Mouse (Mus musculus): ENCODE measurements at regions not wholly inside any gene's neighbourhood (a gene's known extent, or its start where the extent isn't known, plus 50 kb on each side); places are given as distances from the start of the nearest gene placed in this dataset.

GRCm38 (mm10) chr14:76657784-76658610 is 101.3 kb upstream of the Serp2 start:
- no peaks in the 10 kb centered on the region for H3K9me3 ChIP-seq (ENCODE audit: low read length)

GRCm38 (mm10) chr14:76657375-76657774 is 100.7 kb upstream of the Serp2 start:
- Histone ChIP-seq H3K4me1 (ENCODE audit: insufficient read depth) (peaks cover 8% of the 10 kb centered on the region; the same call in 1 of the 2 replicates), H3K4me2 (ENCODE audit: low read depth) (no peak overlapping the region), H3K9ac (no peak overlapping the region), H3K4me3 (ENCODE audit: low read depth, low read length) (no peak overlapping the region), H3K9me3 (ENCODE audit: low read length) (no peaks in the 10 kb centered on the region), H3K27ac (ENCODE audit: low read depth, low read length) (peak overlapping the region; percentile 60), H3K36me3 (ENCODE audit: insufficient read depth) (no peaks in the 10 kb centered on the region), H3K27me3 (ENCODE audit: insufficient read depth, low read length) (no peaks in the 10 kb centered on the region)
- WGBS = 19% methylated on average over 7 of the region's 7 CpGs
- TF ChIP-seq CTCF (IDR thresholded peaks at IDR 0.05; ENCODE audit: low read depth) = no peak
- ATAC-seq (peak; percentile 69), DNase-seq (peak; percentile 51)

More at GRCm38 (mm10) chr14:76657784-76658610, 101.3 kb upstream of the Serp2 start:
- 25% methylated on average over 9 of the region's 9 CpGs for WGBS
- Histone ChIP-seq H3K4me3 (ENCODE audit: low read depth, low read length) (no peak overlapping the region), H3K27ac (ENCODE audit: low read depth, low read length) (no peak overlapping the region), H3K4me1 (ENCODE audit: insufficient read depth) (0 out of 2 replicates have a peak, but pooled peaks cover 8% of the 10 kb centered on the region), H3K27me3 (ENCODE audit: insufficient read depth, low read length) (no peaks in the 10 kb centered on the region), H3K9ac (no peak overlapping the region), H3K4me2 (ENCODE audit: low read depth) (no peak overlapping the region), H3K36me3 (ENCODE audit: insufficient read depth) (no peaks in the 10 kb centered on the region)
- peak; percentile 29; the same call in 1 of the 2 replicates for TF ChIP-seq CTCF (IDR thresholded peaks at IDR 0.05; ENCODE audit: low read depth)
- peak; percentile 87 for DNase-seq
- ATAC-seq = peak; percentile 90

GRCm38 (mm10) chr14:76652356-76653126 is 95.9 kb upstream of the Serp2 start:
- 59% methylated on average over 9 of the region's 9 CpGs for WGBS

GRCm38 (mm10) chr14:76651096-76651495 is 94.4 kb upstream of the Serp2 start:
- DNase-seq (no peak), ATAC-seq (no peak)
- WGBS = 95% methylated on average over 8 of the region's 8 CpGs
- TF ChIP-seq CTCF (IDR thresholded peaks at IDR 0.05; ENCODE audit: low read depth) = no peak
- H3K36me3 ChIP-seq (ENCODE audit: insufficient read depth) = no peaks in the 10 kb centered on the region
- H3K4me2 ChIP-seq (ENCODE audit: low read depth) = no peak overlapping the region
- H3K4me3 ChIP-seq (ENCODE audit: low read depth, low read length) = no peak overlapping the region
- H3K9ac ChIP-seq = no peak overlapping the region
- H3K9me3 ChIP-seq (ENCODE audit: low read length) = no peaks in the 10 kb centered on the region
- peaks cover 6% of the 10 kb centered on the region; the same call in 1 of the 2 replicates for H3K4me1 ChIP-seq (ENCODE audit: insufficient read depth)
- H3K27ac ChIP-seq (ENCODE audit: low read depth, low read length) = no peak overlapping the region
- no peaks in the 10 kb centered on the region for H3K27me3 ChIP-seq (ENCODE audit: insufficient read depth, low read length)

More at GRCm38 (mm10) chr14:76652356-76653126, 95.9 kb upstream of the Serp2 start:
- no peak overlapping the region for H3K4me2 ChIP-seq (ENCODE audit: low read depth)
- H3K4me3 ChIP-seq (ENCODE audit: low read depth, low read length) = no peak overlapping the region
- peak; percentile 62 for DNase-seq
- no peaks in the 10 kb centered on the region for H3K27me3 ChIP-seq (ENCODE audit: insufficient read depth, low read length)
- TF ChIP-seq CTCF (IDR thresholded peaks at IDR 0.05; ENCODE audit: low read depth) = no peak
- H3K9ac ChIP-seq = no peak overlapping the region
- H3K27ac ChIP-seq (ENCODE audit: low read depth, low read length) = no peak overlapping the region
- H3K4me1 ChIP-seq (ENCODE audit: insufficient read depth) = peaks cover 10% of the 10 kb centered on the region; the same call in 1 of the 2 replicates
- peak; percentile 82 for ATAC-seq
- no peaks in the 10 kb centered on the region for H3K36me3 ChIP-seq (ENCODE audit: insufficient read depth)
- no peaks in the 10 kb centered on the region for H3K9me3 ChIP-seq (ENCODE audit: low read length)

GRCm38 (mm10) chr14:76649927-76650326 is 93.2 kb upstream of the Serp2 start:
- ATAC-seq (no peak), DNase-seq (no peak)
- Histone ChIP-seq H3K9ac (no peak overlapping the region), H3K4me1 (ENCODE audit: insufficient read depth) (peaks cover 6% of the 10 kb centered on the region; the same call in 1 of the 2 replicates), H3K4me3 (ENCODE audit: low read depth, low read length) (no peak overlapping the region), H3K36me3 (ENCODE audit: insufficient read depth) (no peaks in the 10 kb centered on the region), H3K27ac (ENCODE audit: low read depth, low read length) (no peak overlapping the region), H3K9me3 (ENCODE audit: low read length) (no peaks in the 10 kb centered on the region), H3K27me3 (ENCODE audit: insufficient read depth, low read length) (no peaks in the 10 kb centered on the region), H3K4me2 (ENCODE audit: low read depth) (no peak overlapping the region)
- 90% methylated on average over 3 of the region's 3 CpGs for WGBS
- TF ChIP-seq CTCF (IDR thresholded peaks at IDR 0.05; ENCODE audit: low read depth) = no peak

- Histone ChIP-seq H3K4me2 (ENCODE audit: low read depth) (no peak overlapping the region), H3K9ac (no peak overlapping the region), H3K9me3 (ENCODE audit: low read length) (no peaks in the 10 kb centered on the region), H3K4me3 (ENCODE audit: low read depth, low read length) (no peak overlapping the region), H3K4me1 (ENCODE audit: insufficient read depth) (no peaks in the 10 kb centered on the region), H3K27ac (ENCODE audit: low read depth, low read length) (no peak overlapping the region), H3K27me3 (ENCODE audit: insufficient read depth, low read length) (no peaks in the 10 kb centered on the region), H3K36me3 (ENCODE audit: insufficient read depth) (no peaks in the 10 kb centered on the region)
- TF ChIP-seq CTCF (IDR thresholded peaks at IDR 0.05; ENCODE audit: low read depth) = no peak
- WGBS = 77% methylated on average over 3 of the region's 3 CpGs
- DNase-seq (no peak), ATAC-seq (no peak)
These were observed 88.0 kb upstream of the Serp2 start for GRCm38 (mm10) chr14:76644716-76645115.

Data from forebrain, postnatal 0 days (tissue).